Mouse (Mus musculus): ENCODE measurements around the gene Klhl2. TPM values are rescaled to one million over a fixed set of nuclear protein-coding genes. Genes with fewer than 3 reads are reported as not detected.
A peak's percentile ranks its signal among the peaks of the same experiment; 100 is the strongest.

Klhl2 gene
- polyA plus RNA-seq, 1 experiment from 2014 or later: 18.1 TPM

GRCm38 (mm10) chr8:64849091-64849896 lies 523 bp downstream of the Klhl2 start:
- Histone ChIP-seq H3K4me1 (replicated peaks; ENCODE audit: control insufficient read depth, insufficient read depth, low read length) (peaks cover 15% of the 10 kb centered on the region; the same call in 1 of the 2 replicates), H3K9me3 (ENCODE audit: control insufficient read depth, low read length) (no peaks in the 10 kb centered on the region), H3K36me3 (ENCODE audit: control insufficient read depth, insufficient read depth, low read length) (no peaks in the 10 kb centered on the region), H3K9ac (ENCODE audit: low read length) (peak overlapping the region; percentile 70), H3K4me3 (ENCODE audit: low read depth, low read length) (peak overlapping the region; percentile 86), H3K27me3 (replicated peaks; ENCODE audit: control insufficient read depth, insufficient read depth, low read length) (no peaks in the 10 kb centered on the region), H3K27ac (ENCODE audit: low read depth) (peak overlapping the region; percentile 33), H3K4me2 (ENCODE audit: low read length) (peak overlapping the region; percentile 63)
- under 1% methylated on average over 72 of the region's 100 CpGs for WGBS
- DNase-seq (ENCODE audit: low spot score): peak; percentile 71
- ATAC-seq (replicated peaks; ENCODE audit: low FRiP score, low TSS enrichment, low read depth): peak; percentile 79

GRCm38 (mm10) chr8:64848245-64848785 lies 1.5 kb downstream of the Klhl2 start:
- Histone ChIP-seq H3K9me3 (ENCODE audit: control insufficient read depth, low read length) (no peaks in the 10 kb centered on the region), H3K27ac (ENCODE audit: low read depth) (no peak overlapping the region), H3K4me1 (replicated peaks; ENCODE audit: control insufficient read depth, insufficient read depth, low read length) (peaks cover 16% of the 10 kb centered on the region), H3K4me2 (ENCODE audit: low read length) (peak overlapping the region; percentile 63), H3K9ac (ENCODE audit: low read length) (peak overlapping the region; percentile 70; the same call in 1 of the 2 replicates), H3K4me3 (ENCODE audit: low read depth, low read length) (peak overlapping the region; percentile 86), H3K36me3 (ENCODE audit: control insufficient read depth, insufficient read depth, low read length) (no peaks in the 10 kb centered on the region), H3K27me3 (replicated peaks; ENCODE audit: control insufficient read depth, insufficient read depth, low read length) (no peaks in the 10 kb centered on the region)
- no peak for DNase-seq (ENCODE audit: low spot score)
- ATAC-seq (replicated peaks; ENCODE audit: low FRiP score, low TSS enrichment, low read depth): no peak
- WGBS: 16% methylated on average over 8 of the region's 8 CpGs

GRCm38 (mm10) chr8:64847650-64848049 lies 2.2 kb downstream of the Klhl2 start:
- no peak for ATAC-seq (replicated peaks; ENCODE audit: low FRiP score, low TSS enrichment, low read depth)
- H3K4me1 ChIP-seq (replicated peaks; ENCODE audit: control insufficient read depth, insufficient read depth, low read length): peaks cover 16% of the 10 kb centered on the region
- H3K27ac ChIP-seq (ENCODE audit: low read depth): no peak overlapping the region
- peak overlapping the region; percentile 63 for H3K4me2 ChIP-seq (ENCODE audit: low read length)
- WGBS: 34% methylated on average over 2 of the region's 2 CpGs
- DNase-seq (ENCODE audit: low spot score): no peak
- no peaks in the 10 kb centered on the region for H3K9me3 ChIP-seq (ENCODE audit: control insufficient read depth, low read length)
- no peaks in the 10 kb centered on the region for H3K27me3 ChIP-seq (replicated peaks; ENCODE audit: control insufficient read depth, insufficient read depth, low read length)
- no peak overlapping the region for H3K9ac ChIP-seq (ENCODE audit: low read length)
- H3K36me3 ChIP-seq (ENCODE audit: control insufficient read depth, insufficient read depth, low read length): no peaks in the 10 kb centered on the region
- H3K4me3 ChIP-seq (ENCODE audit: low read depth, low read length): 0 out of 2 replicates have a peak overlapping the region, but pooled peaks have one; percentile 86

GRCm38 (mm10) chr8:64847241-64847640 lies 2.6 kb downstream of the Klhl2 start:
- DNase-seq (ENCODE audit: low spot score): no peak
- Histone ChIP-seq H3K4me2 (ENCODE audit: low read length) (no peak overlapping the region), H3K27ac (ENCODE audit: low read depth) (no peak overlapping the region), H3K27me3 (replicated peaks; ENCODE audit: control insufficient read depth, insufficient read depth, low read length) (no peaks in the 10 kb centered on the region), H3K9me3 (ENCODE audit: control insufficient read depth, low read length) (no peaks in the 10 kb centered on the region), H3K36me3 (ENCODE audit: control insufficient read depth, insufficient read depth, low read length) (no peaks in the 10 kb centered on the region), H3K4me3 (ENCODE audit: low read depth, low read length) (no peak overlapping the region), H3K9ac (ENCODE audit: low read length) (no peak overlapping the region), H3K4me1 (replicated peaks; ENCODE audit: control insufficient read depth, insufficient read depth, low read length) (peaks cover 18% of the 10 kb centered on the region)
- 55% methylated on average over 2 of the region's 2 CpGs for WGBS
- no peak for ATAC-seq (replicated peaks; ENCODE audit: low FRiP score, low TSS enrichment, low read depth)

- Histone ChIP-seq H3K9me3 (ENCODE audit: control insufficient read depth, low read length) (no peaks in the 10 kb centered on the region), H3K4me1 (replicated peaks; ENCODE audit: control insufficient read depth, insufficient read depth, low read length) (peaks cover 24% of the 10 kb centered on the region), H3K4me2 (ENCODE audit: low read length) (no peak overlapping the region), H3K4me3 (ENCODE audit: low read depth, low read length) (no peak overlapping the region), H3K27me3 (replicated peaks; ENCODE audit: control insufficient read depth, insufficient read depth, low read length) (no peaks in the 10 kb centered on the region), H3K27ac (ENCODE audit: low read depth) (no peak overlapping the region), H3K9ac (ENCODE audit: low read length) (no peak overlapping the region), H3K36me3 (ENCODE audit: control insufficient read depth, insufficient read depth, low read length) (no peaks in the 10 kb centered on the region)
- DNase-seq (ENCODE audit: low spot score): no peak
- ATAC-seq (replicated peaks; ENCODE audit: low FRiP score, low TSS enrichment, low read depth): no peak
- 83% methylated on average over 7 of the region's 7 CpGs for WGBS
These were observed 4.5 kb downstream of the Klhl2 start for GRCm38 (mm10) chr8:64845314-64845713.

- H3K4me2 ChIP-seq (ENCODE audit: low read length): no peak overlapping the region
- no peak overlapping the region for H3K9ac ChIP-seq (ENCODE audit: low read length)
- H3K27ac ChIP-seq (ENCODE audit: low read depth): no peak overlapping the region
- H3K36me3 ChIP-seq (ENCODE audit: control insufficient read depth, insufficient read depth, low read length): no peaks in the 10 kb centered on the region
- DNase-seq (ENCODE audit: low spot score) (no peak), ATAC-seq (replicated peaks; ENCODE audit: low FRiP score, low TSS enrichment, low read depth) (peak; percentile 72)
- peaks cover 24% of the 10 kb centered on the region for H3K4me1 ChIP-seq (replicated peaks; ENCODE audit: control insufficient read depth, insufficient read depth, low read length)
- no peak overlapping the region for H3K4me3 ChIP-seq (ENCODE audit: low read depth, low read length)
- H3K27me3 ChIP-seq (replicated peaks; ENCODE audit: control insufficient read depth, insufficient read depth, low read length): no peaks in the 10 kb centered on the region
- 49% methylated on average over 4 of the region's 4 CpGs for WGBS
- no peaks in the 10 kb centered on the region for H3K9me3 ChIP-seq (ENCODE audit: control insufficient read depth, low read length)
These were observed 5.8 kb downstream of the Klhl2 start for GRCm38 (mm10) chr8:64844043-64844481.

GRCm38 (mm10) chr8:64843168-64843567 lies 6.6 kb downstream of the Klhl2 start:
- WGBS: 71% methylated on average over 3 of the region's 3 CpGs
- DNase-seq (ENCODE audit: low spot score): no peak
- Histone ChIP-seq H3K4me3 (ENCODE audit: low read depth, low read length) (no peak overlapping the region), H3K36me3 (ENCODE audit: control insufficient read depth, insufficient read depth, low read length) (no peaks in the 10 kb centered on the region), H3K9me3 (ENCODE audit: control insufficient read depth, low read length) (no peaks in the 10 kb centered on the region), H3K4me2 (ENCODE audit: low read length) (no peak overlapping the region), H3K27ac (ENCODE audit: low read depth) (no peak overlapping the region), H3K9ac (ENCODE audit: low read length) (no peak overlapping the region), H3K27me3 (replicated peaks; ENCODE audit: control insufficient read depth, insufficient read depth, low read length) (no peaks in the 10 kb centered on the region), H3K4me1 (replicated peaks; ENCODE audit: control insufficient read depth, insufficient read depth, low read length) (peaks cover 20% of the 10 kb centered on the region)
- ATAC-seq (replicated peaks; ENCODE audit: low FRiP score, low TSS enrichment, low read depth): no peak

- Histone ChIP-seq H3K4me1 (replicated peaks; ENCODE audit: control insufficient read depth, insufficient read depth, low read length) (peaks cover 15% of the 10 kb centered on the region), H3K36me3 (ENCODE audit: control insufficient read depth, insufficient read depth, low read length) (no peaks in the 10 kb centered on the region), H3K9ac (ENCODE audit: low read length) (no peak overlapping the region), H3K9me3 (ENCODE audit: control insufficient read depth, low read length) (no peaks in the 10 kb centered on the region), H3K4me2 (ENCODE audit: low read length) (no peak overlapping the region), H3K4me3 (ENCODE audit: low read depth, low read length) (no peak overlapping the region), H3K27ac (ENCODE audit: low read depth) (no peak overlapping the region), H3K27me3 (replicated peaks; ENCODE audit: control insufficient read depth, insufficient read depth, low read length) (no peaks in the 10 kb centered on the region)
- WGBS: 70% methylated on average over 13 of the region's 13 CpGs
- no peak for DNase-seq (ENCODE audit: low spot score)
- no peak for ATAC-seq (replicated peaks; ENCODE audit: low FRiP score, low TSS enrichment, low read depth)
These were observed 7.9 kb downstream of the Klhl2 start for GRCm38 (mm10) chr8:64841747-64842406.
